ENCODE assay signal across 8 mouse cellular contexts in genomic region chr8:119345029-119345682, GRCm38 (mm10). TPM values are rescaled to one million over a fixed set of nuclear protein-coding genes. Genes with fewer than 3 reads are reported as not detected.
A peak's percentile ranks its signal among the peaks of the same experiment; 100 is the strongest.
DNase-seq lines count a peak whose midpoint lies in the region; ATAC-seq and TF ChIP-seq lines count a peak whose summit lies in the region.

No protein-coding gene starts in this region.

- peak overlapping the region; percentile 81 for H3K4me2 ChIP-seq in heart, embryonic 14.5 days (ENCODE audit: low read length)
- H3K4me2 ChIP-seq in embryonic facial prominence, embryonic 15.5 days (replicated peaks) = peak overlapping the region; percentile 57
- peak overlapping the region; percentile 55 for H3K4me2 ChIP-seq in kidney, postnatal 0 days (ENCODE audit: low read length)
- peak overlapping the region; percentile 73 for H3K4me2 ChIP-seq in neural tube, embryonic 12.5 days (replicated peaks)

- H3K9ac ChIP-seq in heart, embryonic 14.5 days (ENCODE audit: low read length) = peak overlapping the region; percentile 98
- peak overlapping the region; percentile 91 for H3K9ac ChIP-seq in ES-E14 (ENCODE audit: insufficient read depth, low read depth, low read length, poor library complexity, severe bottlenecking)
- peak overlapping the region; percentile 99 for H3K9ac ChIP-seq in embryonic facial prominence, embryonic 15.5 days
- H3K9ac ChIP-seq in kidney, postnatal 0 days (ENCODE audit: low read depth, low read length) = peak overlapping the region; percentile 96
- peak overlapping the region; percentile 82 for H3K9ac ChIP-seq in neural tube, embryonic 12.5 days

- in situ Hi-C loops in ES-E14 (cut with MboI; ENCODE audit: low sequenced_read_pairs in 2 of 2, unreplicated experiment in 2 of 2) = no loop called here

- peaks cover 0 to 7% of the 10 kb centered on the region in 2 experiments; a peak in 3 of 4 replicates for H3K4me1 ChIP-seq in heart, embryonic 14.5 days (ENCODE audit: control insufficient read depth in 2 of 2, insufficient read depth in 2 of 2, low read length in 2 of 2)
- H3K4me1 ChIP-seq in ES-E14 (ENCODE audit: control insufficient read depth in 2 of 2, insufficient read depth in 2 of 2, low read length in 2 of 2, poor library complexity in 1 of 2) = no peaks in the 10 kb centered on the region
- H3K4me1 ChIP-seq in embryonic facial prominence, embryonic 15.5 days = peaks cover 7% of the 10 kb centered on the region
- no peaks in the 10 kb centered on the region for H3K4me1 ChIP-seq in kidney, postnatal 0 days (replicated peaks; ENCODE audit: insufficient read depth, low read length)
- H3K4me1 ChIP-seq in neural tube, embryonic 12.5 days = peaks cover 6% of the 10 kb centered on the region

- intact Hi-C loops in heart, postnatal 36 days (cut with DNase I) = no loop called here

- no peak for TF ChIP-seq CTCF in kidney, postnatal 0 days (IDR thresholded peaks at IDR 0.05; ENCODE audit: low read depth)

- peaks cover 4% of the 10 kb centered on the region; the same call in 1 of the 2 replicates for H3K9me3 ChIP-seq in heart, embryonic 14.5 days (ENCODE audit: control insufficient read depth, low read length)
- peaks cover 1% of the 10 kb centered on the region; the same call in 1 of the 2 replicates for H3K9me3 ChIP-seq in ES-E14 (ENCODE audit: control insufficient read depth, insufficient read depth, low read depth, low read length)
- 0 out of 2 replicates have a peak, but pooled peaks cover 3% of the 10 kb centered on the region for H3K9me3 ChIP-seq in embryonic facial prominence, embryonic 15.5 days (replicated peaks)
- no peaks in the 10 kb centered on the region for H3K9me3 ChIP-seq in kidney, postnatal 0 days (replicated peaks; ENCODE audit: low read length)
- H3K9me3 ChIP-seq in neural tube, embryonic 12.5 days = no peaks in the 10 kb centered on the region

- H3K4me3 ChIP-seq in heart, embryonic 14.5 days (ENCODE audit: control insufficient read depth in 1 of 2, insufficient read depth in 1 of 2, low read depth in 1 of 2, low read length in 2 of 2) = peak overlapping the region; percentile 96 to 99
- H3K4me3 ChIP-seq in ES-E14 (ENCODE audit: insufficient read depth in 1 of 2, low read depth in 1 of 2, low read length in 2 of 2, poor library complexity in 1 of 2, severe bottlenecking in 1 of 2) = peak overlapping the region; percentile 93 to 94
- peak overlapping the region; percentile 99 for H3K4me3 ChIP-seq in embryonic facial prominence, embryonic 15.5 days (replicated peaks)
- peak overlapping the region; percentile 97 for H3K4me3 ChIP-seq in kidney, postnatal 0 days (replicated peaks; ENCODE audit: low read depth, low read length)
- peak overlapping the region; percentile 80 for H3K4me3 ChIP-seq in neural tube, embryonic 12.5 days

- no peak for DNase-seq in heart, postnatal 36 days
- no peak for DNase-seq in ES-E14 (ENCODE audit: low read depth, low spot score)
- DNase-seq in kidney, postnatal 0 days (ENCODE audit: low spot score) = peak; percentile 13
- no peak for DNase-seq in gastrocnemius, postnatal 4 days (ENCODE audit: low spot score in 2 of 2)
- DNase-seq in left cerebral cortex, adult 9 months (ENCODE audit: low spot score in 2 of 2) = no peak

- peaks cover 37% of the 10 kb centered on the region for H3K36me3 ChIP-seq in heart, embryonic 14.5 days (ENCODE audit: control insufficient read depth, insufficient read depth, low read length)
- H3K36me3 ChIP-seq in ES-E14 (ENCODE audit: control insufficient read depth, insufficient read depth, low read length, poor library complexity, severe bottlenecking) = peaks cover 26% of the 10 kb centered on the region
- peaks cover 34% of the 10 kb centered on the region for H3K36me3 ChIP-seq in embryonic facial prominence, embryonic 15.5 days
- H3K36me3 ChIP-seq in kidney, postnatal 0 days (ENCODE audit: insufficient read depth, low read length) = peaks cover 32% of the 10 kb centered on the region
- peaks cover 35% of the 10 kb centered on the region for H3K36me3 ChIP-seq in neural tube, embryonic 12.5 days

- no peak for ATAC-seq in heart, embryonic 14.5 days (ENCODE audit: insufficient number of reproducible peaks, insufficient read depth, low FRiP score, low read depth)
- ATAC-seq in embryonic facial prominence, embryonic 15.5 days (ENCODE audit: insufficient number of reproducible peaks, low FRiP score, low TSS enrichment, low read depth) = no peak
- no peak for ATAC-seq in kidney, postnatal 0 days (replicated peaks; ENCODE audit: low FRiP score, low read depth)
- no peak for ATAC-seq in neural tube, embryonic 12.5 days (ENCODE audit: low FRiP score, low read depth)

- H3K27ac ChIP-seq in heart, embryonic 14.5 days (replicated peaks in 1 of 2; ENCODE audit: control insufficient read depth in 1 of 2, insufficient read depth in 1 of 2, low read depth in 2 of 2, low read length in 2 of 2) = no peak overlapping the region; a peak in 1 of 4 replicates
- H3K27ac ChIP-seq in ES-E14 (ENCODE audit: insufficient read depth, low read depth, low read length, poor library complexity, severe bottlenecking) = no peak overlapping the region
- H3K27ac ChIP-seq in embryonic facial prominence, embryonic 15.5 days (replicated peaks) = no peak overlapping the region
- H3K27ac ChIP-seq in kidney, postnatal 0 days = no peak overlapping the region
- H3K27ac ChIP-seq in neural tube, embryonic 12.5 days = no peak overlapping the region

- peaks cover 4% of the 10 kb centered on the region; the same call in 1 of the 2 replicates for H3K27me3 ChIP-seq in heart, embryonic 14.5 days (ENCODE audit: control insufficient read depth, insufficient read depth, low read length)
- peaks cover 2% of the 10 kb centered on the region; the same call in 1 of the 2 replicates for H3K27me3 ChIP-seq in embryonic facial prominence, embryonic 15.5 days
- no peaks in the 10 kb centered on the region for H3K27me3 ChIP-seq in kidney, postnatal 0 days (ENCODE audit: insufficient read depth, low read length)
- no peaks in the 10 kb centered on the region for H3K27me3 ChIP-seq in neural tube, embryonic 12.5 days (replicated peaks)

- WGBS in heart, embryonic 14.5 days = 42% methylated on average over 22 of the region's 22 CpGs
- 55% methylated on average over 22 of the region's 22 CpGs for WGBS in embryonic facial prominence, embryonic 15.5 days
- WGBS in kidney, postnatal 0 days = 50% methylated on average over 22 of the region's 22 CpGs
- WGBS in neural tube, embryonic 12.5 days = 57% methylated on average over 22 of the region's 22 CpGs

TF ChIP-seq in ES-E14, 5 proteins besides CTCF, POLR2A, EP300 and RAD21:
- TF ChIP-seq ZNF384 (IDR thresholded peaks at IDR 0.05; ENCODE audit: low read depth, low read length) (no peak), ZC3H11A (IDR thresholded peaks at IDR 0.05; ENCODE audit: borderline replicate concordance, low read depth, low read length) (no peak)

RNA-seq across cellular contexts. Expression of gene Hsbp1, which starts 0.9 kb away (rescaled TPM):
- polyA plus RNA-seq in heart, embryonic 14.5 days (2014; fragmentation: Nextera tagmentation; extraction: Ambion mirVana) = 336 and 345 TPM in 2 replicates
- 100 to 1,000 TPM; 151 to 152 TPM for total RNA-seq in heart, postnatal 36 days (2021)
- total RNA-seq in ES-E14 (2012; rRNA removed) = 94.5 and 98.9 TPM in 2 replicates
- 340 and 344 TPM in 2 replicates for polyA plus RNA-seq in embryonic facial prominence, embryonic 15.5 days (2015; fragmentation: Nextera tagmentation; extraction: Ambion mirVana)
- polyA plus RNA-seq in kidney, postnatal 0 days (2015; fragmentation: Nextera tagmentation; extraction: Ambion mirVana) = 354 and 357 TPM in 2 replicates
- polyA plus RNA-seq in neural tube, embryonic 12.5 days (2016; fragmentation: Nextera tagmentation; extraction: Ambion mirVana) = 435 TPM in 2 replicates
- total RNA-seq in gastrocnemius, postnatal 4 days (2021) = 100 to 1,000 TPM; 173 to 200 TPM

RNA-seq across cellular contexts. Expression of gene Mlycd, which starts 49.5 kb away (rescaled TPM):
- 25.0 and 25.4 TPM in 2 replicates for polyA plus RNA-seq in heart, embryonic 14.5 days (2014; fragmentation: Nextera tagmentation; extraction: Ambion mirVana)
- 100 to 1,000 TPM; 124 to 152 TPM for total RNA-seq in heart, postnatal 36 days (2021)
- 4.9 and 5.8 TPM in 2 replicates for total RNA-seq in ES-E14 (2012; rRNA removed)
- polyA plus RNA-seq in embryonic facial prominence, embryonic 15.5 days (2015; fragmentation: Nextera tagmentation; extraction: Ambion mirVana) = 15.3 and 15.5 TPM in 2 replicates
- polyA plus RNA-seq in kidney, postnatal 0 days (2015; fragmentation: Nextera tagmentation; extraction: Ambion mirVana) = 19.5 and 21.9 TPM in 2 replicates
- 15.1 and 16.3 TPM in 2 replicates for polyA plus RNA-seq in neural tube, embryonic 12.5 days (2016; fragmentation: Nextera tagmentation; extraction: Ambion mirVana)
- 10 to 100 TPM; 66.5 to 68.1 TPM for total RNA-seq in gastrocnemius, postnatal 4 days (2021)
